Mouse (Mus musculus) T-helper 17 cell (primary cell): ENCODE results near the gene Ptprm.

Experiments
- in situ Hi-C, 2 experiments: fragments of 300-600 bp; cut with MboI, MseI; formaldehyde crosslinking; loops; 1 replicate in 1 of 2; 2 replicates in 1 of 2; pipeline ENCODE4 v1.15.1; 2025; ENCODE audit warnings: high pct_unique_total_duplicates in 2 of 2

Ptprm gene

GRCm38 (mm10) chr17:67140502-67140901, 213.8 kb downstream of the Ptprm start:
- in situ Hi-C loops = no loop called here

- in situ Hi-C loops = no loop called here
Measured at GRCm38 (mm10) chr17:67138981-67139380, 215.3 kb downstream of the Ptprm start.

- in situ Hi-C loops = no loop called here
Measured at GRCm38 (mm10) chr17:67136876-67137275, 217.4 kb downstream of the Ptprm start.

- in situ Hi-C loops = no loop called here
Measured at GRCm38 (mm10) chr17:67136421-67136820, 217.8 kb downstream of the Ptprm start.

DNA sequence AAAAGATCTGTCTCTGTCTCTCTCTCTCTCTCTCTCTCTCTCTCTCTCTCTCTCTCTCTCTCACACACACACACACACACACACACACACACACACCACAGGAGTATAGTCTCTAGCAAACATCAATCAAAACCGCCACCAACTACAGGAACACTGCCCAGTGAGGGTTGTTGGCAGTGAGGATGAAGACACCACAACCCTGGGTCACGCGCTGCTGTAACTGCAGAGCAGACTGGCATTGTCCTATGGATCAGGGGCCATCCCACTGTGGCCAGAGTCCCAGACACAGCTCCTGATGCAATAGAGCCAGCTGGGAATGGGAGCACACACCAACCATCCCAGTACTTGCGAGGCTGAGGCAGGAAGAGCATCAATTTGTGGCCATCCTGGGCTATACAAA, 220.0 kb downstream of the Ptprm start:
- in situ Hi-C loops = no loop called here

- in situ Hi-C loops = no loop called here
Measured at GRCm38 (mm10) chr17:67133440-67134103, 220.7 kb downstream of the Ptprm start.

GRCm38 (mm10) chr17:67133026-67133425, 221.2 kb downstream of the Ptprm start:
- in situ Hi-C loops = no loop called here

GRCm38 (mm10) chr17:67127530-67127929, 226.7 kb downstream of the Ptprm start:
- in situ Hi-C loops = no loop called here

DNA sequence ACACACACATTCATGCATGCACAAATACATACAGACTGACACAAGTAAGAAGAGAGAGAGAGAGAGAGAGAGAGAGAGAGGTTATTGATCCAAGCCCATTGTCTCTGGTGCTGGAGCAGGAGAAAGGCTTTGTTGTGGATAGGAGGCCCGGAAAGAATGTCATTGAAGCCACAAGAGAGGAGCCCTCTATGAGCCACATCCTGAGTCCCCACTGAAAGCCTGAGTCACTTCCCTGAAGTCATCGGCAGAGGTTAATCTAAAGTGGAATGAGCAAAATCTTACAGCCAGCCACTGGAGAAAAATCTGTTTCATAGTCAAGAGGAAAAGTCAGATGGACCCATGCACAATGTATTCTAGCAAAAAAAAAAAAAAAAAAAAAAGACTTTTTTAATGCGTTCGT, 228.7 kb downstream of the Ptprm start:
- in situ Hi-C loops = no loop called here

GRCm38 (mm10) chr17:67124294-67124693, 230.0 kb downstream of the Ptprm start:
- in situ Hi-C loops = no loop called here

- in situ Hi-C loops = no loop called here
Measured at GRCm38 (mm10) chr17:67123722-67124121, 230.5 kb downstream of the Ptprm start.

- in situ Hi-C loops = no loop called here
Measured at GRCm38 (mm10) chr17:67120863-67121262, 233.4 kb downstream of the Ptprm start.

DNA sequence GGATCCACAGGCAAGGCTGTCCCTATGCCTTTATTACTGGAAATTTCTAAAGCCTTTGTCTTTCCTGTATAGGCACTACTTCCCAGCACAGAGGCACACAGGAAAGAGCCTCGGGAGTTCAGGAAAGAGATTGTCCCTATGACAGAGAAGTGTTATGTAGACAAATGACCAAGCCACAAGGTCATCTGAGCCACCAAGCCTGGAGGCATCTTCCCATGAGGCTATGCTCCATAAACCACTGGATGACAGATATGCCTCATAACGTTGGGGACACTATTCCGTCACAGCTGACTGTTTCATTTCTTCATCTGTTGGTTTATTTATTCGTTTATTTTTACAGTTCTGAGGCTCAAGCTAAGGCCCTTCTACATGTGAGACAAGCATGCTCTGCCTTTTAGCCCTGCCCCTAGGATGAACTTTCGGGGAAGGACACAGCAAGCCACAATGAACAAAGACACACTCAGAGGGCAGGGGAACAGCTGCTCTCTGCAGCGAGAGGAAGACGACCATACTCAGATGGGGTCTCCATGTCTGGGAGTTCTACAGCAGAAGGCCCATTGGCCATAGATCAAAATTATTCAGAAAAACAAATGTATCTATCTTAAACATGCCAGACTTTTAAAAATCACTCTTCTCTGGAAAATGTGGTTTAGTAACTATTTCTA, 235.4 kb downstream of the Ptprm start:
- in situ Hi-C loops = no loop called here

GRCm38 (mm10) chr17:67114842-67115241, 239.4 kb downstream of the Ptprm start:
- in situ Hi-C loops = no loop called here

DNA sequence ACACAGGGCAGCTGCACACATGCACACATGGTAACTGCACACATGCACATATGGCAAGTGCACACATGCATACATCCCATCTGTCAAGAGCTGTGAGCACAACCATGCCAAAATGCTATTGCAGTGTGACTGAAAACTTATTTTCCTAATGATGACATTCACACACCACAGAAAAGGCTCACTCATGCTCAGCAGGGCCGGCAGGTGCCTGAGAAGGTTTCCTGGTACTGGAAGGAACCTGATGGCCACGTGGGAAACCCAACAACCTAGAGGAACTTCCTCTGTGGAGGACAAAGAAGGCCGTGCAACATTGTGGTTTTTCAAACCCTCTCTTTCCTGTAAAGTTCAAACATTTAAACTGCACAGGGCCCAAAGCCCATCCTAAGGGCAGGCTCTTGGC, 241.6 kb downstream of the Ptprm start:
- in situ Hi-C loops = no loop called here

DNA sequence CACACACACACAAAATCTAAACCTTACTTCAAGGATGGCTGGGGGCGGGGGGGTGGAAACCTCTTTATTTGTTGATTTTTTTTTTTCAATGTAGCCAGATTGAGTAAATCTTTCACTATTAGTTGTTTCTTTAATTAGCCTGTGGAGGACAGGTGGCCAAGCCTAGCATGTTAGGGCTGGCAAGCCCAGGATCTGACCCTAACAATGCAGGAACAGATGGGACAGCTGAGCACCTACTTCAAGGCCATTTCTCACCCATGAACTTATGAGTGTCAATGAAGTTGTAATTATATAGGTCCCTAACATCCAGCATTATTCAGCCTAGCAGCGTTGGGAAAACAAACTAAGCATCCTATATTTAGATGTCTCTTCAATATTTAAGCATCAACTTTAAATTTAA, 248.1 kb downstream of the Ptprm start:
- in situ Hi-C loops = no loop called here

GRCm38 (mm10) chr17:67102051-67102450, 252.2 kb downstream of the Ptprm start:
- in situ Hi-C loops = no loop called here

- in situ Hi-C loops = no loop called here
Measured at GRCm38 (mm10) chr17:67090997-67091396, 263.3 kb downstream of the Ptprm start.

GRCm38 (mm10) chr17:67090153-67090552, 264.1 kb downstream of the Ptprm start:
- in situ Hi-C loops = no loop called here

DNA sequence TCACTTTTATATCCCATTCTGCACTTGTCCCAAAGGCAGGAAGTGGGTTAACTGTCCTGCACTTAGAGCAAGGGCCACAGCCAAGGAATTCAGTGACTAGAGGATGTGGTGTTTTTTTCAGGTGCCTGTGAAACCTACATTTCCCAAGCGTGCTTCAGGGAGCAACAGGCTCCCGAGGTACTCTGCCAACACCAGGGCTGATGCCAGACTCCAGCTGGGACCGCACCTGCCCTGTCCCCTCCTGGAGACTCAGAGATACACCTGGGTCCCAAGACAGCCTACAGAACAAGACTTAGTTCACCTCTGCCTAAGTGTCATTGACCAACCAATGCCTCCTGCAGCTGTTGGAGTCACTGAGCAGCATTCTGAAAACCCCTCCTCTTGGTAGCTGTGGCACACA, 264.6 kb downstream of the Ptprm start:
- in situ Hi-C loops = loop anchor here in 1 of 2 experiments (10.0 kb wide), 1 partner anchor 865 kb away; no protein-coding TSS in a partner anchor

DNA sequence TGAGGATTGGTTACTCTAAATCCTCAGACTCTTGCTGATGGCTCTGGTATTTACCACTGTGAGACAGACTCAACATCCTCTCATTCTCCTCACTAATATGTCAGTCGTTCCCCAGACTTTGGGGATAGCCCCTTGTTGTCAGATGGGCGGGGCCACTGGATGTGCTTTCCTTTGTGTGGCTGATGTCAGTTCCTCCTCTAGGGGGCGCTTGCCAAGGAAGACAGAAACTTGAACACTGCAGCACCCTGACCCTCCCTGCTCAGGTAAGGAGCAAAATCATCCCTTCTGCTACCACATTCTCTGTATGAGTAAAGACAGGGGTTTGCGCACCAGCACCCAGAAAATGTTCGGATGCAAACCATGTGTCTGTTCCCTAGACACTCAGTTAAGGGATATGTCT, 266.7 kb downstream of the Ptprm start:
- in situ Hi-C loops = loop anchor here in 1 of 2 experiments (10.0 kb wide), 1 partner anchor 867 kb away; no protein-coding TSS in a partner anchor

DNA sequence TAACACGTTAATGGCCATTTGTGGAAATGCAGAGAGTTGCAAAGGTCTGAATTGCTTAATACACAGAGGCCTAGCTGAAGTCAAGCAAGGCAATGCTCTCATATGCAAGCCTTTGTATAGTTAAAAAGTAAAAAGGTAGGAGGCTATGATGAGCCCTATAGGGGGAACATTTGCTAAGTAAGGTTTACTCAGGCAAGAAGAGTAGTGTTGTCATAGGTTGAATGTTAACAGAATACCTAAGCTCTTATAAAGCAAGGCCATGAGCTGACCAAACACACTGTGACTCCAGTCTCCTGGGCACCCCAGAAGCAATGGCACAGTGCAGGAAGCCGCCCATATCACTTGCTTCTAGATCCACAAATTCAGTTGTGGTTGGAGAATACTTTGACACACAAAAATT, 267.4 kb downstream of the Ptprm start:
- in situ Hi-C loops = loop anchor here in 1 of 2 experiments (10.0 kb wide), 1 partner anchor 868 kb away; no protein-coding TSS in a partner anchor

- in situ Hi-C loops = loop anchor here in 1 of 2 experiments (10.0 kb wide), 1 partner anchor 870 kb away; no protein-coding TSS in a partner anchor
Measured at GRCm38 (mm10) chr17:67084501-67084900, 269.8 kb downstream of the Ptprm start.
